Mouse (Mus musculus) hindbrain, embryonic 12.5 days (tissue): ENCODE measurements around the gene Chst15. TPM values are rescaled to one million over a fixed set of nuclear protein-coding genes. Genes with fewer than 3 reads are reported as not detected.

Experiments used
- ATAC-seq: fragments of 200-750 bp; cut with Nextera tagmentation; 2 replicates; pipeline ENCODE4 v1.8.0; 2017; ENCODE audit warnings: moderate TSS enrichment; ENCODE audit not compliant: low FRiP score
- H3K27ac ChIP-seq: fragments of 300-500 bp; sonication (generic); 2 replicates; pipeline ENCODE4 v1.5.1; 2016; ENCODE audit warnings: mild to moderate bottlenecking
- H3K27me3 ChIP-seq: fragments of 300-500 bp; sonication (generic); 2 replicates; pipeline ENCODE4 v1.6.1; 2016; ENCODE audit warnings: mild to moderate bottlenecking
- H3K36me3 ChIP-seq: fragments of 300-500 bp; sonication (generic); 2 replicates; pipeline ENCODE4 v1.6.1; 2016; ENCODE audit warnings: mild to moderate bottlenecking
- H3K4me1 ChIP-seq: fragments of 300-500 bp; sonication (generic); 2 replicates; pipeline ENCODE4 v1.6.1; 2016
- H3K4me2 ChIP-seq: fragments of 300-500 bp; sonication (generic); replicated peaks from 2 replicates; pipeline ENCODE4 v1.6.1; 2016; ENCODE audit warnings: mild to moderate bottlenecking
- H3K4me3 ChIP-seq: fragments of 300-500 bp; sonication (generic); 2 replicates; pipeline ENCODE4 v1.5.1; 2016; ENCODE audit warnings: mild to moderate bottlenecking
- H3K9ac ChIP-seq: fragments of 300-500 bp; sonication (generic); 2 replicates; pipeline ENCODE4 v1.6.1; 2016; ENCODE audit warnings: mild to moderate bottlenecking, moderate library complexity
- H3K9me3 ChIP-seq: fragments of 300-500 bp; sonication (generic); replicated peaks from 2 replicates; pipeline ENCODE4 v1.6.1; 2016; ENCODE audit warnings: mild to moderate bottlenecking
- WGBS: fragments of 180-500 bp; shearing (Covaris S2); methylation state at CpG from one replicate; pipeline ENCODE4 v1.1.7; 2016; 5-methylcytosine and 5-hydroxymethylcytosine counted together
- polyA plus RNA-seq: library from polyadenylated mRNA; unstranded; fragments of >200 nt; fragmentation: Nextera tagmentation; extraction: Ambion mirVana; gene quantifications from 2 replicates; pipeline ENCODE4 v1.2.1, GENCODE M21; 2016

Gene Chst15
- polyA plus RNA-seq, 1 experiment from 2014 or later: 29.8 TPM

DNA sequence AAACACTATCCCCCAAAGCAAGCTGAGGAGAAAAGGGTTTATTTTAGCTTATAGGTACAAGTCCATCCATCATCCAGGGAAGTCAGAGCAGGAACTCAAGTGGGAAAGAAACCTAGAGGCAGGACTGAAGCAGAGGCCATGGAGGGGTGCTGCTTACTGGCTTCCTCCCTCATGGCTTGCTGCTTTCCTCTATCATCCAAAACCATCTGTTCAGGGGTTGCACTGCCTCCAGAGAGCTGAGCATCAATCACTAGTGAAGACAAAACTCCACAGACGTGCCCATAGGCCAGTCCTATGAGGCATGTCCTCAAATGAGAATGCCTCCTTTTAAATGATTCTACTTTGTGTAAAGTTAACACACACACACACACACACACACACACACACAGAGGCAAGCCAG is 13.2 kb upstream of the Chst15 start:
- Histone ChIP-seq H3K4me3 (no peak overlapping the region), H3K36me3 (no peaks in the 10 kb centered on the region), H3K9ac (no peak overlapping the region), H3K9me3 (no peaks in the 10 kb centered on the region), H3K4me1 (peaks cover 21% of the 10 kb centered on the region), H3K27ac (no peak overlapping the region), H3K27me3 (no peaks in the 10 kb centered on the region), H3K4me2 (no peak overlapping the region)
- 43% methylated on average over 1 of the region's 1 CpGs for WGBS
- ATAC-seq: no peak

DNA sequence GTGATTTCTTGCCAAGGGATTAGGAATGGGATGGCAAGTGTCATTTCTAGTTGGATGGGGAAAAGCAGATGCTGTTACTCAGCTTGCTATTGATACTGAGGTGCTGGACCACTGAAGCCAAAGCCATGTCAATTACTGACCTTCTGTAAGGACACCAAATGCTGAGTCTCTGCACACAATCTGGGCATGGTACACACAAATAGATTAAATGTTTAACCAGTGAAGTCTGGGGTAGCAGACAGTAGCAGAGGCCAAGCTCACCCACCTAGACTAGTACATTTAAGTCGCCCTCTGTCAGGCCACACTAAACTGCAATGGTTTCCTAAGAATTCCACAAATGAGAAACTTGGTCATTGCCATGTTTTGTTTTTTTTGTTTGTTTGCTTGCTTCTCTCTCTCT is 11.6 kb upstream of the Chst15 start:
- no peak for ATAC-seq
- WGBS: 96% methylated on average over 1 of the region's 1 CpGs
- H3K27ac ChIP-seq: no peak overlapping the region
- H3K9ac ChIP-seq: no peak overlapping the region
- no peaks in the 10 kb centered on the region for H3K36me3 ChIP-seq
- H3K27me3 ChIP-seq: no peaks in the 10 kb centered on the region
- no peak overlapping the region for H3K4me2 ChIP-seq
- H3K4me1 ChIP-seq: peaks cover 21% of the 10 kb centered on the region
- no peak overlapping the region for H3K4me3 ChIP-seq
- H3K9me3 ChIP-seq: no peaks in the 10 kb centered on the region

DNA sequence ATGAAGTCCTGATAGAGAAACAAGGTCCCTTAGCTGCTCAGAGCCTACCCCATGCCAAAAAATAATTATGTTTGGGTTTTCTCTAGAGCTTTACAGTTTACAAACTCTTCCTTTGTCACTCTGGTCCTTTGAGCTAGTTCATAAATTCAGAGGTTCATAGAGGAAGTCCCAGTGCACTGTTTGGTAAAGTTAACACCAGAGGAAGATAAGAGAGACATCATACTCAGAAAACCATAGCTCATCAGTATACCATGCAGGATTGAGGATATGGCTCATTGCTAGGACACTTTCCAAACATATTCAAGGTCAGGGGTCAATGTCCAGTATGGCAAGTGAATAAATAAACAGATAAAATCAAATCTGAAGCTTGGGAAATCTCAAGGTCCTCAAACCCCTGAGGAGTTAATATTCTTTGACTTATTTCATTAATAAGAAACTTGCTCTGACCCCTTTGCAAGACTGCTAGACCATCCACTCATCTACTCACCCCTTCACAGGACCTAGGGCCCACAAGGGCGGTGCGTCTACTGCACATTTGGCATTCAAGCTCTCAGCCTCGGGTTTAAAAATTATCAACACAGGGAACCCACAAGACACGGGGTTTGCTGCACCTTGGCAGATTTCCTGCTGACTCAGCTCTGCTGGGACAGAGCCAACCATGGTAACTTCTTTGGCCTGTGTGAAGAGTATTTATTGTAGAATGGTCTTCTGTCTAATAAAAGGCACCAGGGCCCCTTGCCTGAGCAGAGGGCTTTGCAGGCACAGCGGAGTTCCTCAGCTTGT is 8.7 kb upstream of the Chst15 start:
- Histone ChIP-seq H3K4me1 (peaks cover under 1% of the 10 kb centered on the region; the same call in 1 of the 2 replicates), H3K36me3 (no peaks in the 10 kb centered on the region)

DNA sequence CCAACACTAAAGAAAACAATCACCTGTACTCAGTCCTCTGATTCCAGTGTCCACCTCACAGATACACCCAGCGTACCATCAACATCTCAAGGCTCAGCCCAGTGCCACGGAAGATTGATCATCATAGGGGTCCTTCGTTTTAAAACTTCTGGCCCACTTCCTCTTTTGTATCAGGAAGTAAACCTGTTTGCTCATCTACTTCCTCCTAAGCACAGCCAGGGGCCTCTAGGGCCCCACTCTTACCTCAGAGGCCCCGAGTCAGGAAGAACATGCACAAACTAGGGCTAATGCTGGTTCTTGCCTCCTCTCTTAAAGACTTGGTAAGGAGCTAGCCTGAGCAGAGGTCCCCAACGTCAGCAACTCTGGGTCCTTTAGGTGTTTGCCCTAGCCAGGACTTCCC is 6.4 kb upstream of the Chst15 start:
- Histone ChIP-seq H3K4me3 (no peak overlapping the region), H3K4me1 (peaks cover under 1% of the 10 kb centered on the region; the same call in 1 of the 2 replicates), H3K9ac (no peak overlapping the region), H3K27ac (no peak overlapping the region), H3K27me3 (no peaks in the 10 kb centered on the region), H3K9me3 (no peaks in the 10 kb centered on the region), H3K4me2 (no peak overlapping the region), H3K36me3 (no peaks in the 10 kb centered on the region)
- no peak for ATAC-seq
- WGBS: 86% methylated on average over 5 of the region's 5 CpGs

More for the DNA sequence above, 8.7 kb upstream of the Chst15 start:
- Histone ChIP-seq H3K4me2 (no peak overlapping the region), H3K9ac (no peak overlapping the region), H3K27ac (no peak overlapping the region), H3K4me3 (no peak overlapping the region), H3K27me3 (no peaks in the 10 kb centered on the region), H3K9me3 (no peaks in the 10 kb centered on the region)
- 73% methylated on average over 5 of the region's 5 CpGs for whole genome bisulfite sequencing
- ATAC-seq: no peak

DNA sequence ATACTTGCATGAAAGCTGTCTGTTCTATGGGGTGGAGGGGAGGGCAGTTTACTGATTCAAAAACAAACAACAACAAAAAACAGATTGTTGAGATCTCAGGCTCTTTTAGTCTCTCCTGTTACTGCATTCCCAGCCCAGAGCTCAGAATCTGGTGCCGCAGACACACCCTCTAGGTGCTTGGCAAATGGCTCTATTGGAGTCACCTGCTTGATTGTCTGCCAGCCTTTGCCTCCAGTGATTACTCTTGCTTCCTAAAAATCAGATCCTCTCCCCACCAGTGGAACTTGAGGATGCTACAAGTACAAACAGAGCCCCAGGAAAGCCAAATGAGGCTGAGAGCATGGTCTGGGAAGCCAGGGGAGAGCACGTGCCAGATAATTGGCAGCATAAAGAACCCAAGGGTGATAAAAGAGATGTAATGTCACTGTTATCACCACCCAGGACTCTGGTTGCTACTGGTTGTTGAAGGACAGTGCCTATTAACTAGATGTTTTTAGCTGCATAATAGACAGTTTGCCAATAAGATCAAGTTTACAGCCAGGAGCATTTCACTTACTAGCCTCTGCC is 4.4 kb upstream of the Chst15 start:
- Histone ChIP-seq H3K36me3 (no peaks in the 10 kb centered on the region), H3K27ac (no peak overlapping the region), H3K4me2 (no peak overlapping the region), H3K9ac (no peak overlapping the region), H3K4me1 (peaks cover 12% of the 10 kb centered on the region), H3K27me3 (no peaks in the 10 kb centered on the region), H3K4me3 (no peak overlapping the region), H3K9me3 (no peaks in the 10 kb centered on the region)
- WGBS: 79% methylated on average over 2 of the region's 2 CpGs
- no peak for ATAC-seq

DNA sequence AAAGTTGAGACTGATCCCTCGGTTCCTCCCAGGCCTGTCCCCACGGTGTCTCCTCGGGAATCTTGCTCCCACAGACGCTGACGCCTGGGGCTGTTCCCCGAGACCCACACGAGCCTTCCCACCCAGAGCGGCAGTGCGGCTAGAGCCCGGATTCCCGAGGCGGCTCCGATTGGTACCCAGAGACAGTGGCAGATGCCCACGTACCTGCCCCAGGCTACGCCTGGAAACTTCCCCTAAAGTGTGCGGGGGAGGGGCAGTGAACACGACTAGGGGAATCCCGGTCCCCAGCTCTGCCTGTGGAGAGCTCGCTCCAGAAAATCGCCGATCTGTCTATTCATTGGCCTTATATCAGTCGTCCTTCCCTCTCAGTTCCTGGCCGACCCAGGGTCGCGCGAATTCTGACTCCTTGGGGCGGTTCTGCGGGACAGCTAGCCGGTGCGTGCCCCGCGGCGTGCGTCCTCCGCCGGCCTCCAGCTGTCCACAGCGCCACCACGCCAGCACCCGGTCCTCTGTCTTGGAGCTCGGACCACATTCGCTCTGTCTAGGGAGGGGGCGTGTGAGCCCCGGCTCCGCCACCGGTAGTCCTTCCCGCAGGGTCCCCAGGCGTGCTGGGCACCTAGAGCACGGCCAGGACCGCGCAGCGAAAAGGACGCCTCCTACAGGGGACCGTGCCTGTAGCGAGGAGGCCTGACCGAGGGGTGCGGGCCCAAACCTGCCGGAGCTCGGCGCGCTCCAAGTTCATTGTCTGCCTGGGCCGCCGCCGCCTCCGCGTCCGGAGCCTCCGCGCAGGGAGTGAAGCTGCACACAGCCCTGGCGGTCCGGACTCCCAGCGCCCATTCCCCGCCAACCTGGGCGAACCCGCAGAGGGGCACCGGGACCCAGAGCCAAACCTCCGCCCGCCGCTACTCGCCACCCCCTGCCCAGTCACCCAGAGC is 660 bp downstream of the Chst15 start:
- Histone ChIP-seq H3K9me3 (no peaks in the 10 kb centered on the region), H3K4me2 (peak overlapping the region; percentile 79), H3K4me3 (peak overlapping the region; percentile 76), H3K4me1 (peaks cover 49% of the 10 kb centered on the region), H3K36me3 (no peaks in the 10 kb centered on the region), H3K27ac (peak overlapping the region; percentile 90), H3K9ac (peak overlapping the region; percentile 83), H3K27me3 (no peaks in the 10 kb centered on the region)
- under 1% methylated on average over 65 of the region's 79 CpGs for WGBS
- peak; percentile 75 for ATAC-seq

DNA sequence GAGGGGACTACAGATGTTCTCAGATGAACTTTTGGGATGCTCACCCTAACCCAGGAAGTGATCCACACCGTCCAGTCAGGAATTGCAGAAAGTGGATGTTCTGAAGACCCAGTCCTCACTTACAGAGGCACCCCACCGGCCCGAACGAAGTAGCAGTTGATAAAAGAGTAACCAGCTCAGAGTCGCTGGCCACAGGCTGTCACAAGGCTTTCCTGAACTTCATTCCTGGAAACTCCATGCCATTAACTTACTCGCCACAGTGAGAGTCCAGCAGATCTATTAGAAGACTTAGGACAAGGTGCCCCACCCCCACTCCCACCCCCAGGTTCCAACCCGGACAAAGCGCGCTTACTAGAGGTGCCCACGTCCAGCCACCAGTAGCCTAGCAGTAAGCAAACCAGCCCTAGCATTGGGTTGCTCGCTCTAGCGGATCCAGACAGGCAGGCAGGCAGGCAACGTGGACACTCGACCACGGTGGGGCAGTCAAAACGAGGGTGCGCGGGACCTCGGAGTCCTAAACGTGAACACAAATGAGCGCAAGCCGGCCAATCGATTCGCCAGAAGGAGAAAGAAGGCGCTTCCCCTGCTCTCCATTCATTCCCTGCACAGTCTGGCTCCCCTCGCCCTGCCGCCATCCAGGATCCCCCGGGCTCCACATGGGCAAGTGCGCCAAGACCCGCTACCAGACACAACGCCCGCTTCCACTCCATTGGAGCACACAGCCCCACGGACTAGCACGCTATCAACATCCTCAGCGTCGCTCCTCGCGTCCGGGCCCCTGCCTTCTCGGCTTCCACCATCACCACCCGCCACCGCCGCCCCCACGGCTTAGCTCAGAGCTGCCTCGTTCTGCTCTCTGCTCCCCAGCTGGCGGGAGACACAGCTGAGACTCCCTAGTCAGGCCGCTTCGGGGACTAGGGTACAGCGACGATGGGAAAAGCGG is 1.6 kb downstream of the Chst15 start:
- Histone ChIP-seq H3K4me1 (peaks cover 55% of the 10 kb centered on the region), H3K9ac (peak overlapping the region; percentile 83), H3K27me3 (no peaks in the 10 kb centered on the region), H3K9me3 (no peaks in the 10 kb centered on the region), H3K36me3 (no peaks in the 10 kb centered on the region), H3K4me3 (peak overlapping the region; percentile 76), H3K27ac (peak overlapping the region; percentile 90), H3K4me2 (peak overlapping the region; percentile 79)
- WGBS: under 1% methylated on average over 51 of the region's 51 CpGs
- ATAC-seq: peak; percentile 81

DNA sequence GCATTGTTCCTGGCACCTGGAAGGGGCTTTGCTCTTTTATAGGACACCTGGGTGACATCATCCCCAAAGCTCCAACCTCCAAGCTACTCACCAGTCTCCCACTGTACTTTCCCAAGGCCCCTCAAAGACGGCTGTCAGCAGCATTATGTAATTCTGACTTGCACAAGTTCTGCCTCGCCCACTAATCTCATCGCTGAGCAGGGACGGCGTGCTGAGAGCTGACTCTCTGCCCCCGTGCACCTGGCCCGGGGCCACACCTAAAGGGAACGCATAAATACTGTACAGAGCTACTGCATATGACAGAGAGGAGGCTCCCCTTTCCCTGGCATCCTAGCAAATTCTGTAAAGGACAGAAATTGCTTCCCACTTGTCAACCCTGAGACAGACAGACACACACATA is 4.6 kb downstream of the Chst15 start:
- no peaks in the 10 kb centered on the region for H3K27me3 ChIP-seq
- H3K9ac ChIP-seq: no peak overlapping the region
- H3K4me2 ChIP-seq: no peak overlapping the region
- no peaks in the 10 kb centered on the region for H3K9me3 ChIP-seq
- no peak overlapping the region for H3K27ac ChIP-seq
- no peak for ATAC-seq
- WGBS: 76% methylated on average over 8 of the region's 8 CpGs
- H3K4me3 ChIP-seq: no peak overlapping the region
- H3K4me1 ChIP-seq: peaks cover 52% of the 10 kb centered on the region
- H3K36me3 ChIP-seq: no peaks in the 10 kb centered on the region

DNA sequence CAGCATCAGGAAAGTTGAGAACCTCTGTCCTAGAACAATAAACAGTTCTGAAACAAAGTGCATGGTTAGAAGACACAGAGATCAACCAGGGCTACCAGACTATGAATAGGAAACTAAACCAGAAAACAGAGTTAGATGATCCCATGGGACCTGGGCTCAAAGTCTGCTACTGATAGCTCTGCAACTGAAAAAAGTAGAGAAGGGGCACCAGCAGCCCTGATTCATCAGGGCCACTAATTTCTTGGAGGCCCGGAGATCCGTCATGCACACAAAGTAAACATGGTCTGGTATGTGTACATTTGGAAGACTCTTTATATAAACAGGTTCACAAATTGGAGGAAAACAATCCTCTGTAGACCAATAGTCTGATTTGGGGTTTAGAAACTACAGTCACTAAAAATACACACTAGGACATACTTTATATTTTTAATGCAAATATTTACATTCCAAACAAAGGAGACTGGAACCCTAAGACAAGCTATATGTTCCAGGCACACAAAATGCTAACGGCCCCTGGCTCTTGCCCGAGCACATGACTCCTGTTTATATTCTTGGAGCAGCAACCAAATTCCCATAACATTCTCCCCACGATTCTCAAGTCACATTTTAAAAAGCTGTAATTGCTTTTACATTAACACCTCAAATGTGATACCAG is 8.4 kb downstream of the Chst15 start:
- H3K4me1 ChIP-seq: peaks cover 52% of the 10 kb centered on the region

DNA sequence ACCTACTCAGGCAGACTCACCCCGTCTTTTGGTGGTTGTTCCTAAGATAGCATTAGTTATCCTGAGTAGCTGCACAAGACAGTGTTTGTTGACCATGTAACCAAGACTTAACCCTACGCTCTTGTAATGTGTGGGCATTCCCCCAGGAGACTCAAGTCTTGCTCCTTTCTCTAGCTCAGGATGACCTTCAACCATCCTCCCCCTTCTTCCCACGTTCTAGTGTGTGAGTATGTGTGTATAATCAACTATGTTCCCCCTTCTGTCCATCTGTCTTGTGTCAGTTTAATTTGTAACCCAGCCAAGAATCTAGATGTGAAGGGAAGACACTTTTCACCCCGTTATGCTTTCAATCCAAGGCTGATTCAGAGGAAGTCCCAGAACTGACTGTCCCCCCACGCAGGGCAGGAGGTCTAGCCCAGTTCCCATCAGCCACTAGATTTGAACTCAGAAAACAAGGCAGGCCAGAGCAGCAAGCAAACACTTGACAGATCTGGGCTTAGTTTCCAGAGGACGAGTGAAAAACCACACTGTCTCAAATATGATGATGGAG is 9.2 kb downstream of the Chst15 start:
- H3K9ac ChIP-seq: no peak overlapping the region
- H3K9me3 ChIP-seq: no peaks in the 10 kb centered on the region
- no peak overlapping the region for H3K4me3 ChIP-seq
- 77% methylated on average over 6 of the region's 6 CpGs for WGBS
- H3K36me3 ChIP-seq: no peaks in the 10 kb centered on the region
- no peaks in the 10 kb centered on the region for H3K27me3 ChIP-seq
- no peak overlapping the region for H3K4me2 ChIP-seq
- H3K4me1 ChIP-seq: peaks cover 46% of the 10 kb centered on the region
- no peak for ATAC-seq
- H3K27ac ChIP-seq: no peak overlapping the region

More for the DNA sequence above, 8.4 kb downstream of the Chst15 start:
- WGBS: 74% methylated on average over 5 of the region's 5 CpGs
- Histone ChIP-seq H3K27me3 (no peaks in the 10 kb centered on the region), H3K36me3 (no peaks in the 10 kb centered on the region), H3K9ac (no peak overlapping the region), H3K4me2 (no peak overlapping the region), H3K27ac (no peak overlapping the region), H3K9me3 (no peaks in the 10 kb centered on the region), H3K4me3 (no peak overlapping the region)
- ATAC-seq: no peak
